Mouse (Mus musculus) kidney, adult 11 months (tissue): ENCODE measurements around the gene Zfp580.

Experiments
- DNase-seq: peaks from one replicate; pipeline ENCODE4 v3.0.0; 2022

The Zfp580 gene

GRCm38 (mm10) chr7:5036136-5036535, 15.2 kb upstream of the Zfp580 start:
- no peak for DNase-seq

- no peak for DNase-seq
These were observed 14.3 kb upstream of the Zfp580 start for GRCm38 (mm10) chr7:5037026-5037425.

- DNase-seq: no peak
These were observed 13.9 kb upstream of the Zfp580 start for GRCm38 (mm10) chr7:5037467-5037866.

- peak; percentile 94 for DNase-seq
These were observed 13.1 kb upstream of the Zfp580 start, which contains the start of gene Zfp784 for GRCm38 (mm10) chr7:5038109-5038732. TSS of gene Zfp784 (minus strand) at chr7:5038446.

- no peak for DNase-seq
These were observed 12.4 kb upstream of the Zfp580 start for GRCm38 (mm10) chr7:5038940-5039339.

- no peak for DNase-seq
These were observed 6.4 kb upstream of the Zfp580 start for GRCm38 (mm10) chr7:5044981-5045380.

- no peak for DNase-seq
These were observed 5.2 kb upstream of the Zfp580 start for GRCm38 (mm10) chr7:5046112-5046511.

GRCm38 (mm10) chr7:5047313-5047712, 4.0 kb upstream of the Zfp580 start:
- DNase-seq: no peak

- no peak for DNase-seq
These were observed 1.1 kb downstream of the Zfp580 start for GRCm38 (mm10) chr7:5052438-5052837.

GRCm38 (mm10) chr7:5052931-5053343, 1.6 kb downstream of the Zfp580 start:
- DNase-seq: no peak

- no peak for DNase-seq
These were observed 2.3 kb downstream of the Zfp580 start for GRCm38 (mm10) chr7:5053456-5054179.

GRCm38 (mm10) chr7:5056651-5057263, 5.4 kb downstream of the Zfp580 start:
- DNase-seq: no peak

GRCm38 (mm10) chr7:5057381-5057780, 6.0 kb downstream of the Zfp580 start:
- DNase-seq: no peak

- no peak for DNase-seq
These were observed 6.5 kb downstream of the Zfp580 start for GRCm38 (mm10) chr7:5057804-5058203.

GRCm38 (mm10) chr7:5058631-5059030, 7.3 kb downstream of the Zfp580 start:
- no peak for DNase-seq

- DNase-seq: no peak
These were observed 8.1 kb downstream of the Zfp580 start for GRCm38 (mm10) chr7:5059421-5059820.

GRCm38 (mm10) chr7:5060239-5060731, 8.9 kb downstream of the Zfp580 start:
- peak; percentile 85 for DNase-seq

- peak; percentile 97 for DNase-seq
These were observed 9.8 kb downstream of the Zfp580 start for GRCm38 (mm10) chr7:5060944-5061773.

- peak; percentile 92 for DNase-seq
These were observed 10.5 kb downstream of the Zfp580 start, which contains the start of gene U2af2 for GRCm38 (mm10) chr7:5061774-5062359. TSS of gene U2af2 (plus strand) at chr7:5062143.

- no peak for DNase-seq
These were observed 11.1 kb downstream of the Zfp580 start for GRCm38 (mm10) chr7:5062360-5063001.

GRCm38 (mm10) chr7:5064886-5065285, 13.5 kb downstream of the Zfp580 start:
- DNase-seq: no peak

GRCm38 (mm10) chr7:5073586-5073985, 22.2 kb downstream of the Zfp580 start:
- DNase-seq: no peak
